Mouse (Mus musculus): ENCODE results near the gene Taok2. TPM values are rescaled to one million over a fixed set of nuclear protein-coding genes. Genes with fewer than 3 reads are reported as not detected.

Taok2 gene
- total and polyA plus RNA-seq, 3 experiments = 37.4 to 44.7 (median 39.8) TPM

GRCm38 (mm10) chr7:126861429-126862130 lies 22.9 kb downstream of the Taok2 start, which contains the start of gene Hirip3:
Gene Hirip3 (plus strand): TSS chr7:126861972.
- no peaks in the 10 kb centered on the region for H3K27me3 ChIP-seq (ENCODE audit: control insufficient read depth, insufficient read depth, low read length)
- DNase-seq = peak; percentile 96 to 97
- H3K4me1 ChIP-seq (ENCODE audit: control insufficient read depth, insufficient read depth, low read length) = peaks cover 3% of the 10 kb centered on the region
- no peaks in the 10 kb centered on the region for H3K79me2 ChIP-seq (replicated peaks; ENCODE audit: control insufficient read depth, insufficient read depth, low read length)
- intact Hi-C loops (cut with DNase I) = loop anchor here (1.0 to 10.0 kb wide), 6 partner anchors 23 to 357 kb away; partner anchors contain the start of genes Atxn2l, Cdiptos, Kctd13 and Taok2
- H3K27ac ChIP-seq = peak within 1 kb of the TSS; percentile 90
- under 1% methylated on average over 42 of the region's 42 CpGs for WGBS
- TF ChIP-seq EP300 (IDR thresholded peaks at IDR 0.05; ENCODE audit: insufficient read depth, low read depth, low read length) (peak; percentile 64; the same call in 1 of the 2 replicates), CTCF (IDR thresholded peaks at IDR 0.05) (peak; percentile 5; the same call in 1 of the 2 replicates), POLR2A (IDR thresholded peaks at IDR 0.05; ENCODE audit: insufficient read depth, low read depth, low read length) (peak; percentile 90)
- H3K36me3 ChIP-seq (ENCODE audit: control insufficient read depth, insufficient read depth, low read length) = no peaks in the 10 kb centered on the region
- peak within 1 kb of the TSS; percentile 59 for H3K4me3 ChIP-seq
- H3K9ac ChIP-seq (ENCODE audit: low read depth, low read length) = peak within 1 kb of the TSS; percentile 76

- intact Hi-C loops (cut with DNase I) = loop anchor here (1.0 to 10.0 kb wide), 5 partner anchors 23 to 356 kb away; partner anchors contain the start of genes Atxn2l, Kctd13, Taok2 and Tbx6
- H3K27me3 ChIP-seq (ENCODE audit: control insufficient read depth, insufficient read depth, low read length) = no peaks in the 10 kb centered on the region
- H3K4me1 ChIP-seq (ENCODE audit: control insufficient read depth, insufficient read depth, low read length) = peaks cover 3% of the 10 kb centered on the region
- peak overlapping the region; percentile 76 for H3K9ac ChIP-seq (ENCODE audit: low read depth, low read length)
- peak in 1 of 2 experiments; percentile 17 for DNase-seq
- H3K79me2 ChIP-seq (replicated peaks; ENCODE audit: control insufficient read depth, insufficient read depth, low read length) = no peaks in the 10 kb centered on the region
- no peaks in the 10 kb centered on the region for H3K36me3 ChIP-seq (ENCODE audit: control insufficient read depth, insufficient read depth, low read length)
- no peak for TF ChIP-seq EP300 (IDR thresholded peaks at IDR 0.05; ENCODE audit: insufficient read depth, low read depth, low read length)
- TF ChIP-seq CTCF (IDR thresholded peaks at IDR 0.05) = no peak
- TF ChIP-seq POLR2A (IDR thresholded peaks at IDR 0.05; ENCODE audit: insufficient read depth, low read depth, low read length) = no peak
- H3K27ac ChIP-seq = peak overlapping the region; percentile 90
- 48% methylated on average over 5 of the region's 5 CpGs for WGBS
- peak overlapping the region; percentile 59 for H3K4me3 ChIP-seq
These were observed 23.5 kb downstream of the Taok2 start for GRCm38 (mm10) chr7:126860987-126861386.

DNA sequence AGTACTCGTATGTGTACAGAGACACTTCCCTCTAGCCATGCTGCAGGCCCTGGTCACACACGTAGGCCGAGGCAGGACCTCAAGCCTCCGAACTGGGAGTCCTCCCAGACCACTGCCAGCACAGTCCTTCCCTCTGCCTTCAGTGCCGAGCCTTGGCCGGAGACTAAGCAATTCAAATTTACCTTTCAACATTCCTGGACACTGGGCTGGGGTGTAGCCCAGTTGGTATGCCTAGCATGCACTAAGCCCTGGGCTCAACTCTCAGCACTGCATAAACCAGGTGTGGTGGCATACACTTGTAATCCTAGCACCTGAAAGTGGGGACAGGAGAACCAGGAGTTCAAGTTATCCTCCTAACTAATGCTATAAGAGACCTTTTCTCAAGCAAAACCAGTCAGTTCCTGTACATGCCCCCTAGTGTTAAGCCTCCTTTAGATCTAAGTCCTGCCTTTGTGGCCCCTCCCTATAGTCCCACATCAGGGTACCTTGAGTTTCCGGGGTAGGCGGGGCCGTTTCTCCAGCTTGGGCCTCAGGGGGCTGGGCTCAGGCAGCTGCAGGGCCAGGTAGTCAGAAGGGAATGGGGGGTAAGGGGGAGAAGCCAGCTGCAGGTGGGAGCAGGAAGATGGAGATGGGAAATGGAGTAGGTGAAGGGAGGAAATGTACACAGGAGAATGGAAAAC lies 27.6 kb downstream of the Taok2 start:
- Histone ChIP-seq H3K36me3 (ENCODE audit: control insufficient read depth, insufficient read depth, low read length) (no peaks in the 10 kb centered on the region), H3K9ac (ENCODE audit: low read depth, low read length) (no peak overlapping the region), H3K4me3 (no peak overlapping the region), H3K27me3 (ENCODE audit: control insufficient read depth, insufficient read depth, low read length) (no peaks in the 10 kb centered on the region), H3K79me2 (replicated peaks; ENCODE audit: control insufficient read depth, insufficient read depth, low read length) (no peaks in the 10 kb centered on the region), H3K4me1 (ENCODE audit: control insufficient read depth, insufficient read depth, low read length) (peaks cover 3% of the 10 kb centered on the region), H3K27ac (no peak overlapping the region)
- WGBS = 78% methylated on average over 9 of the region's 9 CpGs
- TF ChIP-seq CTCF (IDR thresholded peaks at IDR 0.05) (no peak), EP300 (IDR thresholded peaks at IDR 0.05; ENCODE audit: insufficient read depth, low read depth, low read length) (no peak), POLR2A (IDR thresholded peaks at IDR 0.05; ENCODE audit: insufficient read depth, low read depth, low read length) (no peak)
- DNase-seq = no peak
- intact Hi-C loops (cut with DNase I) = no loop called here

DNA sequence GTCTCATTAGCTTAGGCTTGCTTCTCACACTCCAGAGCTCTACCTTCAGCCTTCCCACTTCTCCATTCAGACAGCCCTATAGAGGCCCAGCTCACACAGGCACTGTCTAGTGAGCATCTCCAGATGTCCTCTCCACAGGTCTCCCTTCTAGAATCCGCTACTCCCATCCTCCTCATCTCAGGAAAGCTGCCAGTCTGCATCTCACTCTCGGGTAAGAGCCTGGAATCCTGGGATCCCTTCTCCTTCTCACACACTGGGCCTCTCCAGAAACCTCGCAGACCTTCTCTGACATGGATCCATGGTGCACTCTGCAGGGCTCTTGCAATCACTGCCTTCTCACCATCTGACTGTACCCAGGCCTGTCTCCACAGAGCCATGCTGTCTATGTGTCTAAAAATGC lies 28.9 kb downstream of the Taok2 start:
- Histone ChIP-seq H3K4me1 (ENCODE audit: control insufficient read depth, insufficient read depth, low read length) (no peaks in the 10 kb centered on the region), H3K4me3 (no peak overlapping the region), H3K36me3 (ENCODE audit: control insufficient read depth, insufficient read depth, low read length) (no peaks in the 10 kb centered on the region), H3K9ac (ENCODE audit: low read depth, low read length) (no peak overlapping the region), H3K79me2 (replicated peaks; ENCODE audit: control insufficient read depth, insufficient read depth, low read length) (no peaks in the 10 kb centered on the region), H3K27me3 (ENCODE audit: control insufficient read depth, insufficient read depth, low read length) (no peaks in the 10 kb centered on the region), H3K27ac (no peak overlapping the region)
- intact Hi-C loops (cut with DNase I) = no loop called here
- no peak for TF ChIP-seq POLR2A (IDR thresholded peaks at IDR 0.05; ENCODE audit: insufficient read depth, low read depth, low read length)
- no peak for TF ChIP-seq EP300 (IDR thresholded peaks at IDR 0.05; ENCODE audit: insufficient read depth, low read depth, low read length)
- TF ChIP-seq CTCF (IDR thresholded peaks at IDR 0.05) = no peak
- 87% methylated on average over 3 of the region's 3 CpGs for WGBS
- DNase-seq = no peak

- Histone ChIP-seq H3K4me3 (no peak overlapping the region), H3K4me1 (ENCODE audit: control insufficient read depth, insufficient read depth, low read length) (no peaks in the 10 kb centered on the region), H3K9ac (ENCODE audit: low read depth, low read length) (no peak overlapping the region), H3K36me3 (ENCODE audit: control insufficient read depth, insufficient read depth, low read length) (no peaks in the 10 kb centered on the region), H3K27me3 (ENCODE audit: control insufficient read depth, insufficient read depth, low read length) (peaks cover 5% of the 10 kb centered on the region), H3K79me2 (replicated peaks; ENCODE audit: control insufficient read depth, insufficient read depth, low read length) (no peaks in the 10 kb centered on the region), H3K27ac (no peak overlapping the region)
- intact Hi-C loops (cut with DNase I) = no loop called here
- no peak for DNase-seq
- 84% methylated on average over 5 of the region's 5 CpGs for WGBS
- TF ChIP-seq EP300 (IDR thresholded peaks at IDR 0.05; ENCODE audit: insufficient read depth, low read depth, low read length) (no peak), POLR2A (IDR thresholded peaks at IDR 0.05; ENCODE audit: insufficient read depth, low read depth, low read length) (no peak), CTCF (IDR thresholded peaks at IDR 0.05) (no peak)
These were observed 31.0 kb downstream of the Taok2 start for GRCm38 (mm10) chr7:126853454-126853853.
